Mouse (Mus musculus) mature B cell (primary cell): ENCODE results near the gene Syt16.

Experiments used
- in situ Hi-C: fragments of 300-500 bp; cut with MboI; formaldehyde crosslinking; loops from 2 replicates; pipeline ENCODE4 v1.14.3; 2019

The Syt16 gene

GRCm38 (mm10) chr12:73997297-73998127 lies at the start of gene Syt16:
Gene Syt16, plus strand, starts transcription at chr12:73997661.
- in situ Hi-C loops = no loop called here

GRCm38 (mm10) chr12:73948415-73948814 lies 49.0 kb upstream of the Syt16 start:
- in situ Hi-C loops = no loop called here

DNA sequence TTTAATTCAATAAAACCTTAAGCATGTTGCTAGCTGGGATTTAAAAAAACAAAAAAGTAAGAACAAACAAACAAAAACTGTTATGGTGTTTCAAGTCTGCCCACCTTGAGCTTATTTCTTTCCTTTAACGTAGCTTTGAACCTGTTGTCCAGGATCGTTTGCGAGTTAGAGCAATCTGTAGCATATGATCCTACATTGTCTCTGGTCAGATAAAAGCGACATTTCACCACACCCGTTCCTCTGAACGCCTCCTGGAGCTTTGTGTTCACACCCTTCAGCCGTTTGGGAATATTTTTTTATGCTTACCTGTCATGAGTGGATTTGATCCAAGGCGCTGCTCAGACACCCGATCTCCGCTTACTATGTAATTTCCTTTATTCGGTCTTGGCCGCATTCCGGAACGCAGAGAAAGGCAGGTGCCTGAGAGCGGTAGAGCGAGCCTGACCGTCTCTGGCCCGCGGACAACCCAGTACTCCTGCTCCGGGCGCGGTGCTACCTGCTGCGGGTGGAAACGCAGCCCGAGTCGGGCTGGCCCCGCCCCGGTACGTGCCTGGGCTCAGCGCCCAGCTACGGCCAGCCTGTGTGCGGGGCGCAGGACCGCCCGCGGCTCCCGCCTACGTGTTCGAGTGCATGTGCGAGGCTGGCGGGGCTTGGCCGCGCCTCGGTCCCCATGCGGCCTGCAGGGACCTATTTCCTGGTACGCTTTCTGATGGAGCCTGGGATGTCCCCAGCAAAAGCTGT lies 48.0 kb upstream of the Syt16 start:
- in situ Hi-C loops = no loop called here

- in situ Hi-C loops = no loop called here
Measured at GRCm38 (mm10) chr12:73952879-73953278, 44.6 kb upstream of the Syt16 start.

- in situ Hi-C loops = no loop called here
Measured at GRCm38 (mm10) chr12:73953420-73954186, 43.9 kb upstream of the Syt16 start.

DNA sequence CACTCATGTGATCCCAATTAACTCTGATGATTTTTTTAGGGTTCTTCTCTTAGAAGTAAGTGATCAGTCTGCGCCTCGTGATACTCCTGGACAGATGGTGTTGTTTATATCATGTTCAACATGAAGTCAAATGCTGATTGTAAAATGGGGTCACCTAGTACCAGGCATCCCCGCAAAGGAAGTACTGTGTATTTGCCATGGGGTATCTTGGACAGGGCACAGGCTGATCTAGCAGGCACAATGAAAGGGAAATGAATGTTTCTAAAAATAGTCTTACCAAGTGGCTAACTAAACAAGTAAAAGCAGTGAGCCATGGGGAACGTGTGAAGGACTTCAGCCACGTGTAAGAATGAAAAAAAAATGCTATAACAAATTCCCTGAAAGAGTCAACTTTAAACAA lies 42.7 kb upstream of the Syt16 start:
- in situ Hi-C loops = no loop called here

- in situ Hi-C loops = no loop called here
Measured at GRCm38 (mm10) chr12:73957676-73958075, 39.8 kb upstream of the Syt16 start.

DNA sequence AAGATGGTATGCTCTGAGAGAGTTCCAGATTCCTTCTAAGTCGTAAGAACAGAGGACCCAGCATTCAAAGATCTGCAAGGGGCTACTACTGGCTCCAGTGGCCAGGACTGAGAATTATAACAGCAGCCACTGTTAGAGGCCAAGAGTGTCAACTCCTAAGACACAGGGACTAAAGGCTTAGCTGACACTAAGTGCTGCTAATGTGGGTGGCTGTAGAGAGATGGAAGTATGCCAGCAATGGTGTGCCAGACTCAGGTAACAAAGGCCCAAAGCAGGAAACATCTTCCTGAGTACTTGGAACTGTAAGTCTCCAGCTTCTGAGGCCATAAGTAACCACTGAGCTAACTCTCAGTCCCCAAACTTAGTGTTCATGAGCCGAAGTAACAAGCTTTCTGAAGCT lies 38.6 kb upstream of the Syt16 start:
- in situ Hi-C loops = no loop called here

GRCm38 (mm10) chr12:73964291-73965281 lies 32.9 kb upstream of the Syt16 start, which contains the start of gene Snapc1:
Gene Snapc1, plus strand, starts transcription at chr12:73964481.
- in situ Hi-C loops = no loop called here

DNA sequence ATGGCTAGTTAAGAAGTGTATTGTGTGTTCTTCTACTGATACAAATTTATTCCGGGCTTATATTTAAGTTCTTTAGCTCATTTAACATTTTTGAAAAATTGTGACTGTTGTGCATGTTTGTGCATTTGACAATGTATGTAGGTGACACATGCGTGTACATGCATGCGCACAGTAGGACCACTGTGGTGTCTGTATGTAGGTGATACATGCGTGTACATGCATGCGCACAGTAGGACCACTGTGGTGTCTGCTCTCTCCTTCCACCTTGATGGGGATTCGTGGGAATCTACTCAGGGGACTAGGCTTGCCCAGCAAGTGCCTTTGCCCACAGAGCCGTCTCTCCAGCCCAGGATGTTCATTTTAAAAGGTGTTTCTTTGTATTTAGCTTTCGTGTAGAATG lies 28.3 kb upstream of the Syt16 start:
- in situ Hi-C loops = no loop called here

DNA sequence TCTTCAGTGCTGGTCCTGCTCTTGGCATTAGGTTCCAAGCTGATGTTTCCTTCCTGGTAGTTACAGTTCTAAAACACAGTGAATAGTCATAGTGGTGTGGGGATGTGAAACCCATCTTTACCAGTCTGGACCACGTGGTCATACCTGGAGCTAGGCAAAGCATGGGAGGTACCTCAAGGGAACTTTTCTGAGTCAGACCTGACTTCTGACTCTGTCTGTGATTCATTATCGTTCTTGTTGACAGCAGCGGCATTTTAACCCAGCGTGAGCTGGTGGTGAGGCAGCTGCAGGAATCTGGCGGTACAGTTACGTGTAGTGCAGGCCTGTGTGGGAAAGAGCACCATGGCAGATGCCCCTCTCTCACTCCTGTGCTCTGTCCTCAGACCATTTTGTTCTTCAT lies 22.9 kb upstream of the Syt16 start:
- in situ Hi-C loops = no loop called here

DNA sequence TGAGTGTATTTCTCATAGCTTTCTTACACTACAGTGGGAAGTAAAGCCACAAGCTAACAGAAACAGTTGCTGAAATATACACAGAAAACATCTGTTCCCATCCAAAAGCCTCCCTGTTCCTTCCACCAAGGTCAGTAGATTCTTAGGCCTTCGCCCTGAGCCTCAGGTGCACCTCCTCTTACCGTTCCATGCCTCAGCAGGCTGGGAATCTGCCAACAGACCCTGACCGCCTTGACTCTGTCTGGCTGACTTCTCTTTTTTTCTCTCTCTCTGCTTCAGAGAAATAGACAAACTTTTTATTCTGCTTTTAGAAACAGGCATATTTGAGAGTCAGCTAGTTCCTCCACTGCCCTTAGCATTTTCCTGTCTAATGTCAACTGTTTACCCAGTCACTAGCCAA lies 19.3 kb upstream of the Syt16 start:
- in situ Hi-C loops = no loop called here

DNA sequence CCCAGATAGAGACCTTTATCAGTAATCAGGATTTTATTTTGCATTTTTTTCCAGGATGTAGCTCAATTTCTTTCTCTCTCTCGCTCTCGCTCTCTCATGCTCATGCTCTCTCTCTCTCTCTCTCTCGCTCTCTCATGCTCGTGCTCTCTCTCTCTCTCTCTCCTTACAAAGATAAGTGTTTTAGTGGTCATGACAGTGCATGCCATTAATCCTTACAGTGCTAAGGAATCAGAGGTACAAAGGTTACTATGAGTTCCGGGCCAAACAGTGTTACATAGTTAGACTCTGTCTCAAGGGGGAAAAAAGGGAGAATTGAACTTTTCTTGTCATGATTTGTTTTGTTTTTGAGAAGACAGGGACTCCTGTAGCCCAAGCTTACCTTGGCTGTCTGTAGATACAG lies 17.8 kb upstream of the Syt16 start:
- in situ Hi-C loops = no loop called here

DNA sequence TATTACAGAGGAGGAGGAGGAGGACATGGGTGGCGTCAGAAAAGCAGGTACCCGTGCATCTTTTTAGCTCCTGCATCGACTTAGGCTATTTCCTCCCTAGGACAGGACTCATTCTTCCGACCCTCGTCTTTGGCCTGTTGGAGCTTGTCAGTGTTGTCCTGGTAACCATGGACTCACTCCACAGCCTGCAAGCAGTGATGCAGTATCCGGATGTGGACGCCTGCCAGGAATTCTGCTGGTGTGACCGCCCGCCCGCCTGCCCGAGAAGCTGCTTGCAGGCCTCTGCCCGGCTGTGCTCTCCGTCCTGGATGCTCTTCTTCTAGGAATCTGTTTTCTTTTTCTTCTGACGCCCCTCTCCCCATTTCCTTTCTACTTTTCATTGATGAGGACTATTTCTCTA lies 14.9 kb upstream of the Syt16 start:
- in situ Hi-C loops = no loop called here

DNA sequence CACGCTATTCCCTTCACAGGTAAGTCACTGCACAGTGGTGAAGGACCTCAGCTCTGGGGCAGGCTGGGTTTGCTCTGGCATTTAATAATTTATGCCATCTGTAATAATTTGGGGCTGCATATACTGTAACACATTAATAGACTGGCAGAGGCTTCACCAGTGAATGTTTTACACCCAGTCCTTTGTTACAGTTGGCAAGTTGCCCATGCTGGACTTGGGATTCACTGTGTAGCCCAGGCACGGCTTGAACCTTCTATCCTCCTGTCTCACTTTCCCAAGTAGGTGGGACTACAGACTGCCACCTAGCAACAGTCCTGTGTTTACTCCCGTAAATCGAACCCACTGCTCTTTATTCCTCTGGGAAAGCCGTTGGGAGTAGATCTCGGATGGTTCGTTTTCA lies 11.2 kb upstream of the Syt16 start:
- in situ Hi-C loops = no loop called here

- in situ Hi-C loops = no loop called here
Measured at GRCm38 (mm10) chr12:73988393-73989008, 9.0 kb upstream of the Syt16 start.

GRCm38 (mm10) chr12:73989594-73989993 lies 7.9 kb upstream of the Syt16 start:
- in situ Hi-C loops = no loop called here

- in situ Hi-C loops = no loop called here
Measured at GRCm38 (mm10) chr12:73996906-73997296, 560 bp upstream of the Syt16 start.

- in situ Hi-C loops = no loop called here
Measured at GRCm38 (mm10) chr12:73998128-73998456, 631 bp downstream of the Syt16 start.

DNA sequence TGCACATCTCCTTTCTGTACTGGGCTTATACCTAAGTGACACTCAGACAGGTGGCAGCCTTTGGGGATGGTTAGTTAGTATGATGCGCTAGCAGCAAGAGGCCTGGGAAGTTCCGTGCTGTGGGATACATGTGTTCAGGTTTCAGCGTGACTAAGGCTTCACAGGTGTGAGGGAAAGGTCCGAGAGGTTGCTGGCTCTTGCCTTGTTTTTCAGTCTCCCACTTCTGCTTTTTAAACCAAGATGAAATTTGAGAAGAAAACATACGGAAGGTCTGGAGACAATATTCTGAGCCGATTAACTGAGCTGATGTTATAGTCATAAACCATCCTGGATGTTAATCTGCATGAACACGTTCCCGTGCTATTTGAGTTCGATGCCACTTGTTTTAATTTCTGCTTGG lies 5.0 kb downstream of the Syt16 start:
- in situ Hi-C loops = loop anchor here (10.0 kb wide), 1 partner anchor 298 kb away; no protein-coding TSS in a partner anchor

DNA sequence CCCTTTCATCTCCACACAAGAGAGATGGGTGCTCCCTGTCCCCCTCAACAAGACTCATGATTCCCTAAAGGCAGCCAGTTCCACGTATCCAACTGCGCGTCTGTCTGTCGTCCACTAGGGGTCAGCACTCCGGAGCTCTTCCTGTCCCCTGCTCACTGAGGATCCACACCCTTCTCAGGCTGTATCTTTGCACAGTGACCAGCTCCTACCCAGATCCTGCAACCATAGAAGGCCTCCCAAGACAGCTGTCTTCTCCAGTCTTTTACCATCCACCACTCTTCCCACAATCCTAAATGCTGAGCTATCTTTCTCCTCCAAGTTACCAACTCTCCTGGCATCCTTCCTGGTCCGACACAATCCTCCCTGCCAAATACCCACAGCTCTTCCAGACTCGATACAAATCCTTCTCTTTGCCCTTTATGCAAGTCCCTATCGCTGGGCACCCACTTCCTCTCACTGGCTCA lies 12.0 kb downstream of the Syt16 start:
- in situ Hi-C loops = loop anchor here (10.0 kb wide), 1 partner anchor 305 kb away; no protein-coding TSS in a partner anchor
